Mouse (Mus musculus): Measurements from ENCODE around the gene Clrn3.
"Not testable (repeated sequence)": the region's sequence is repeated elsewhere in the genome, so short reads cannot be mapped to it uniquely, and the experiment has no call there.

Gene Clrn3

DNA sequence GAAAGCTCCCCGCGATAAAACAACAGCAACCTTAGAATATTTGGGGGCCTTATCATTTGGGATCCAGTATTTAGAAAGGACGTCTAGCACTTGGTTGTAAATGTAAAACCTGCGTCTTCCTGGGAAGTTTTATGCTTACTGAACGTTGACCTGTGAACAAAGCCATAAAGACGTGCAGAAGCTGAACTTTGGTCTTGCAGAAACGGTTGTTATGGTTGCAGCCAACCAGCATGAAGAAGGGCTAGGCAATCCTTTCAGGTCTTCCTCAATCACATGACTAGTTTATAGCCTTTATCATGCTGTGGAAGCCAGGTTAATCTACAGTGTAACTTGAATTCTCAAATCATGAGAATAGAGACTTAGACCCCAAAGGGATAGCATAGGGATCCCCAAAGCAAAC, at the start of gene Clrn3:
TSS of gene Clrn3 (minus strand) at position 140 of the 400 bp plus-strand sequence.
- DNase-seq: no peak

DNA sequence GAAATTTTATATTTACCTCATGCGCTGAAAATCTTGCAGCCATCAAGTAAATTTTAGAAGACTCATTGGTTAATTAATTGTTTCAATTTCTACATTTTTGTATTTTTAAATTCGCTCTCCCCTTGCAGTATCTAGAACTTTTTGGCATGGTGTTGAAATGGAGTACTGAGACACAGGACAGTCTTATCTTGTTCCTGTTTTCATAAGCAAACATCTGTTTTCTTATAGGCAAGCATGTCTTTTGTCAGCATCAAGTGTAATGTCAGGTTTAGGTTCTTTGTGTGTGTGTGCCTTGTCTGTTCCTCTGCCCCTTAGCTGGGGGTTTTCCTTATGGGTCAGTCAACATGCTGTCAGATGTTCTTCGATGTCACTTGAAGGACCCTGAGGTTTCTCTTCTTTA, 47.9 kb upstream of the Clrn3 start:
- no peak for DNase-seq

DNA sequence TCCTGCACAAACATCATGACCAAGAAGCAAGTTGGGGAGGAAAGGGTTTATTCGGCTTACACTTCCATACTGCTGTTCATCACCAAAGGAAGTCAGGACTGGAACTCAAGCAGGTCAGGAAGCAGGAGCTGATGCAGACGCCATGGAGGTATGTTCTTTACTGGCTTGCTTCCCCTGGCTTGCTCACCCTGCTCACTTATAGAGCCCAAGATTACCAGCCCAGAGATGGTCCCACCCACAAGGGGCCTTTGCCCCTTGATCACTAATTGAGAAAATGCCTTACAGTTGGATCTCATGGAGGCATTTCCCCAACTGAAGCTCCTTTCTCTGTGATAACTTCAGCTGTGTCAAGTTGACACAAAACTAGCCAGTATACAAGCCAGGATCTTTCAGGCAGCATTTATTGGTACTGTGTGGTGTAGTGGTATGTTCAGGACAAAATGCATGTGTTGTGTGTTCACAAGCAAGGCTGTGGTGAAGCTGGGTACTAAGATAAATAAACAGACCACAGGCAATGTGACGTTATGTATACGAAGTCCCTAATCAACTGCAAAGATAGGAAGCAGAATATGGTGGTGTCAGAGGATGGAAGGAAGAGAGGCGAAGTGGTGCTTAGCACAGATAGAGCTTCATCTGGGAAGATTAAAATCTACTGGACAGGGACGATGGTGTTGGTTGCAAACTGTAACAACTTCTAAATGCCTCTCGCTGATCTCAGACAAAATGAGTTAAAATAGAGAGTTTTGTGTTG, 47.0 kb upstream of the Clrn3 start:
- DNase-seq: not testable (repeated sequence)

DNA sequence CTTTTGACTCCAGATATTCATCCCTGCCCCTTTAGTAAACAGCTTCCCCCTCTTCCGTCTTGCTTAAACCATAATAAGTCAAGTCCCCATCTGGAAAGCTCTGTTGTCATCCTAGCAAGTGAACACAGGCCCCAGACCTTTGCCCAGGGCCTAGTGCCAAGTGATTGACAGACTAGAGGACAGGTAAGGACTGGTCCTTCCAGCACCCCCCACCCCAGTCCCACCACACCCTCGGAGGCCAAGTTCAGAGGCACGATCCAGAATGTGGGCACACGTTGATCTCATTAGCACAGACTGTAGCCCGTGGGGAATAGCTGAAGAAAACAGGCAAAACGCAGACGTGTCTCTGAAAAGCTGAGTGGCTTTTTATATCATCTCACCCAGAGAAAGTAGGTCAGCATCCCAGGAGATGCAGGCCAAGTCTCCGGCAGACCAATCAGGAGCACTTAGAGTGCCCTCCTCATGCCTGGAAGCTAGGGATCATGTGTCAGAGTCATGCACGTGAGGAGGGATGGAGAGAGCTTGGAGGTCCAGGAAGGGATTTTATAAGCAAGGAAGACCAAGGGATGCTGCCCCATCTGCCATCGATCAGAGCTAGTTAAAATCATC, 43.6 kb upstream of the Clrn3 start:
- no peak for DNase-seq

DNA sequence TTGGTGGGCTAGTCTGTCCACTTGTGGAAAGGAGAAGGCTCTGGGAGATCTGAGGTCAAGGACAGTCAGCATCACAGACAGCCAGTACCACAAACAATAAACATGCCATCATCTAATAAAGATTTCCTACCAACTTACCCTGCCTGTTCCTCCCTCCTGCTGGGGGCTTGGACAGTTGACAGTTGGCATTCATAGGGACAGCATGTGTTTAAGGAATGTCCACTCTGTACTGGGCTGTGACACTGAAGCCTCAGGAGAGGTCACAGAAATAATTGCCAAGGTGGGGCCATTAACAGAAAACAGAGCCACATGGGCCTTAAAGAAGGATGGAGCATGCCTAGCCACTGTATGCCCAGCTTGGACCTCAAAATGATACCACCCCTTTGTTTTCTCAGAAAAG, 42.9 kb upstream of the Clrn3 start:
- no peak for DNase-seq

DNA sequence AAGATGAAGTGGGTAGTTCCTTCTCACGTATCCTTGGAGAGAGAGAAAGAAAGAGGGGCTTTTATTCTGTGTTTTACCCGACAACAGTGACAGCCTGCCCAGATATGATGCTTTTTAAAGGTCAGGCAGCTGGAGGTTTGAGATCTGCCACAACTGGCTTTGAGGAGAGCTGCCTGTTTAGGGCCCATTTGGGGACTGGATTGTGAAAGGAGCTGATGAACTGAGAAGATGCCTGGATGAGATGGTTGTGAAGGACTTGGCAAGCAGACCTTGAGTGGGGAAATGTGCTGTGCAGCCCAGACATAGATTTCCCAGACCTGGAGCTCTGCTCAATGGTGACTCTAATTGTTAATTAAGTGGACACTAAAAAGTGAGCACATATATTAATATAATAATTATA, 40.1 kb upstream of the Clrn3 start:
- no peak for DNase-seq

DNA sequence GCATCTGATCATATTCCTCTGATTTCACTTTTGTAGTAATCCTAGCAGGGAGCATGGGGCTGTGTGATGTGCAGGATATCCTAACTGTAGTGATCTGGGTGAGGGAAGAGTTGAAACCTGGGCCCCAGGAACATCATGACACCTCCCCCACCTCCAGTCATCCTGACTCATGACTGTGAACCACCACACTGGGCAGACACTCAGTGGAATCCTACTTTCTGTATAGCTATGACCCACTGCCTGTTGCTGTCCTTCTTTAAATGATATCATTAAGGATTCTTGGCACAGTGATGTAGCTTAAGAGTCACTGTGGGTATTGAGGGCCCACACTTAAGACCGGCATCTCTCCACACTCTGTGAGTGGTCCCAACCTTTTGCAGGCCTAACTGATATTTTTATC, 39.1 kb upstream of the Clrn3 start:
- DNase-seq: no peak

DNA sequence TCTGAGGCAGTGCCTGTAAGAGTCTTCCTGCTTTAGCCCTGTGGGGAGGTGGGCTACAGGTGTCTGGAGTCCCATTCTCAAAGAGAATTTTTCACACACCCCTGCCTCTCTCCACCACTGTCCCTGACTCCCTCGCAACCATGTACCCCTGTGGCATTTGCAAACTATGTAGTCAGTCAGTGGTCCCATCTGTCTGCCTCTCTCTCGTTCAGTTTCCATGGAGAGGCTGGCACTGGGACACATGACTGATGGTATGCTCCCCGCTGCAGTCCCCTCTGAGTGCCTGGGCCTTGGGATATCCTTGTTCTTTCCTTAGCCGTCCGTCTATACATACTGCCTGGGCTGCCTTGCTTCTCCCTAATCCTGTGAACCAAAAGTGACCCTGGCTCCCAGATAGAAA, 37.6 kb upstream of the Clrn3 start:
- DNase-seq: no peak

DNA sequence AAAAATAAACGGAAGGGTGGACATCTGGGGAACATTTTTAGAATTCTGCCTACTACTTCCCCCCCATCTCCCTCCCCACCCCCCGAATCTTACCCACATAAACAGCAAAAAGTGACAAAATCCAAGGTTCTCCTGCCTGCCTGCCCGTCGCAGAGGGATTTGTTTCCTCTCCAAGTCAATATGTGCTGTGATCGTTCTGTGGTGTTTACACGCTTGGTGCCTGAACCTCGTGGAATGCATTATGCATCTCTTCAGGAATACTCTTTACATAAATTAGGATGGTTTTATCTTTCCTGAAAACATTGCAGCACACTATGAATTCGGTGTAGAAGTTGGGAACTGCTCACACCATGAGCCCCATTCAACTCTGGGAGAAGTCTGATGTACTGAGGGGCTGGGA, 35.6 kb upstream of the Clrn3 start:
- DNase-seq: no peak

DNA sequence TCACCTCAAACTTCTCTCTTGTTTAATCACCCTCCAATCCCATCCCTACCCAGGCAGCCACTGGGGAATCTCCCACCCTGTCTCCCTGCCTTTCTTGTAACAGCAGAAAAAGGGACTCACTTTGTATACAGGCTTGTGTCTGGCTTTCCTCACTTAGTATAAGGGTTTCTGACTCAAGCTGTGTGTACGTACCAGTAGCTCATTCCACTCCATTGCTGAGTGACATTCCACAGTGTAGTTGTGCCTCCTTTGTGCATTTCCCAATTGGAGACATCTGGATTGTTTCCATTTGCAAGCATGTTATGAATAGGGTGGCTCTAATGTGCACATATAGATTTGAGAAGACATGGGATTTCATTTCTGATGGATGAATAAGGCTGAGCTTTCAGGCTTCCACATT, 31.8 kb upstream of the Clrn3 start:
- DNase-seq: no peak

DNA sequence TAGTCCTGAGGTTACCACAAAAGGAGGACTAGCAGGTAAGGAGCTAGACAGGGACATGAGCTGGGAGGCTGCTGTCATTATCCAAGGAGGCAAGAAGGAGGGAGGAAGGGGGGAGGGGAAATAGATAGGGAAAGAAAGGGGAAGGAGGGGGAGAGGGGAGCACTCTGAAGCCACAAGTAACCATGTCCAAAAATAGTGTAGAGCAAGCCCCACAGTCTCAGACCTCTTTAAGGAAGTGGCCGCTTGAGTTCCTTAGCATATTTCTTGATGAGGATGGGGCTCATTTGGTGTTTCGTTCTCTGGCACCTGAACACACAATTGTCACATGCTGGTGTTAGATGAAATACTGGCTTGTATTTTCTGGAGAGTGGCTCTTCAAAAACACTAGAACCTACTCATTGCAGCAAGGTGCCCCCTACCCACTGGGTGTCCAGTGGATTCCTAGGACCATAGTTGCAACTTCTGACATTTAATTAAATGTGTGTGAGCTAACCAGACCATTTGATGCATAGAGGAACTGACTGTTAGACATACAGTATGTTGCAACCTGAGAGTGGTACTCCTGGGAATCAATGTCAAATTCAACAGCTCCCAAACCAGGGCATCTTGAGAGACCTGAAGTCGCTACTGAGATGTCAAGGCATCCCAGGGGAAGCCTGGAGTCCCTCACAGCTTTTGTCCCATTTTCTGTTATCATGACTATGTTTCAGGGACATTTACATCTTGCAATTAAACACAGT, 28.4 kb upstream of the Clrn3 start:
- no peak for DNase-seq

DNA sequence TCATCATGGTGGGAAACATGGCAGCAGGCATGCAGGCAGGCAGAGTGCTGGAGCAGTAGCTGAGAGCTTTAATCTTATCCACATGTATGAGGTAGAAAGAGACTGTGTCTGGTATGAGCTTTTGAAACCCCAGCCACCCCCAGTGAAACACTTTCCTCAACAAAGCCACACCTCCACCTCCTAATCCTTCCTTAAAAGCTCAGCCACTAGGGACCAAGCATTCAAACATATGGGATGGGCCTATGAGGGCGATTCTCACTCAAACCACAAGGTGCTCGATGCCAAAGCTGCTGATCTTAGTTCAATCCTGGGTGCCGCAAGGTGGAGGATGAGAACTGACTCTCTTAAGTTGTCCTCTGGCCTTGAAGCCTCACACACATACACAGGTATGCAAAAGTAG, 25.1 kb upstream of the Clrn3 start:
- no peak for DNase-seq

DNA sequence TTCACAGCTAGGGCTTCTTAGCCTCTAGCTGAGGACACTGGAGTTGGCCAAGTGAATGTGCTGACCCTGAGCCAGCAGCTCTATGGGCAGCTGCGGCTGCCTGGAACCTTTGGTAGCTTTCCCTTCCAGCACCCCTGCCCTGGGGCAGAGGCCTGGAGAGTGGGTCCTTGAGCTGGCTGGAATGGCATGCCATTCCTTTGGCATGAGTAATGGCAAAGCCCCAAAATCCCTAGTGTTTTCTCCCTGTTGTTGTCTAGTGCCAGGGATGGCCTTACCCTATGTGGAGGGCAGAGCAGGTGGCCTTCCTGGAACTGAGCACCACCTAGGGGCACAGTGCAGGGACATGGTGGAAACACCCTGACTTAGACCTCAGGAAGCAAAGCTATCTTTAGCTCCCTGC, 23.1 kb upstream of the Clrn3 start:
- DNase-seq: no peak

DNA sequence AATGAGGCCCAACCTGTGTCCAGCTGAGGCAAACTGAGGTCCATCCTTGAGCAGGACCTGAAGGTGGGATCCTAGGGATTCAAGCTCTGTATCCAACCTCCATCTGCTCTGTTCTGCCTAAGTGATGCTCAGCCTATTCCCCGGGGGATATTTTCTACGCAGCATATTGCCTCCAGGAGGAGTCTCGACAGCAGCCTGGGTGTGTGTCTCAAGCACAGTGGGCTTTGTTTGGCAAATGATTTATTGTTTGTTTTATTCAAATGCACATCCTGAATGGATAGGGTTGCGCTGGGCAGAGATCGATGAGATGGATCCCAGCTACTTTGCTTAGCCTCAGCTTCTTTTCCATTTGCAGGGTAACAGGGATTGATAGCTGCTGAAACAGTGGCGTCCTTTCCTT, 20.0 kb upstream of the Clrn3 start:
- DNase-seq: no peak

DNA sequence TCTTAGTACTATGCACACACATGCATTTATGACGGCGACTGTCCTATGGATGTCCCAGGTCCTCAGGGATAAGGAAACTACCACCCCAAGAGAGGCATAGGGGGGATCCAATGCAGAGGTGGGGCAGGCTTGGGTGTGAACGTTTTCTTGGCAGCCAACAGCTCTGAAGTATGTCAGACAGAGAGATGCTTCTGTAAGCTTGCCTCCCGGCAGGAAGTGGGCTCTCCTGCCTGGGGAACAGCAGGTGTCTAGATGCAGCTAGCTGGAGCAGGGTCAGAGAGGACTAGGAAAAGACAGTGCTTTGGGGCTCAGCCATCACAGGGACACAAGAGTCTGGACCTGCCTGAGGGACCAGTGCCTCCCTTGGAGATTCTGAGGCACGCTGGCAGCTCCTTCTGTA, 18.1 kb upstream of the Clrn3 start:
- DNase-seq: no peak

DNA sequence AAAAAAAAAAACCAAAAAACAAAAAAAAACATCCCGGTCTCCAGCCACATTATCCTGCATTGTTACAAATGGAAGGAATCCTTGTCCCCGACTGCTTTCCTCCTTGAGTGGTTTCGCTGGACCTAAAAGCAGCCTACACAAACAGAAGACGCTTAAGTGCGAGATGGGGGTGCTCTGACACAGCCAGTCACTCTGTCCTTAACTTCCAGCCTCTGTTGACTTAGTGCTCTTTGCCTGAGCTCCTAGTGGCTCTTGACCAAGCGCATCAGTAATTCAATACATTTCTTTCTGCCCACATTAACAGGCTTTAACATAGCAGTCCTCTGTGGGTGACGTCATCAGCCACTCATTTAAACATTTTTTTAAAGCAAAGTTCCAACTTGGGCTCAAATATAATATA, 17.5 kb upstream of the Clrn3 start:
- DNase-seq: no peak

DNA sequence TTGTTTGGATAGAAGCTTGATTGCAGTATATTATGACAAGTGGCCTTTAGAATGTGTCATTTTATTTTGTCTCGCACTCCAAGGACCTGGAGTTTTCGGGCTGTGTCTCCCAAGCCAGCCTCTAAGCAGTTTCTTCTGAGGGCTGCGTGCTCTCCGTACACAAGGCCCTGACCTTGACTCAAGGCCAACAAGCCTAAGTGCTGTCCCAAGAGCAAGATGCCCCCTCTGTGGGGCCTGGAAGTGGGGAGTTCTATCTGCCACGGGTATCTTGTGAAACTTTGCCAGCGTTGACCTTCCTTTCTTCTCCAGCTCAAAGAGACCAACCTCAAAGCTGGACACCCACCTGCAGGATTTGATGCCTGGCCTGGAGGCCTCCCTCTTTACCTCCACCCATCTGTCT, 15.9 kb upstream of the Clrn3 start:
- no peak for DNase-seq

DNA sequence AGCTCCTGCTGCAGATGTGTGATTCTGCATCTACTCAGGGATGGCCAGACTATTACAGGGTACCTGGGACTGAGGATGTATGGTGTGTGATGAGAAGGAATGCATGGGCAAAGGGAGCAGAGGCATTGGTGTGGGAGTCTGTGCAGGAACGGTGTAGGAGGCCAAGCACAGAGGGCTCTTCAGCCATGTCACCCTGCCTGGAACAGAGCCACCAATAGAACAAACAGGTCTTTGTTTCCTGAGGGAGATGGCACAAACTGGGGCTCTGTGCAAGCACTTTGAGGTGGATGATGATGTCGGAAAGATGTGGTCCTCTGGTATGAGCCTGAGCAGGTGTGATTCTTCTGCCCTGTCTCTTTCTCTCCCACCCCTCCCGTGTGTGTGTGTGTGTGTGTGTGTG, 14.6 kb upstream of the Clrn3 start:
- no peak for DNase-seq

DNA sequence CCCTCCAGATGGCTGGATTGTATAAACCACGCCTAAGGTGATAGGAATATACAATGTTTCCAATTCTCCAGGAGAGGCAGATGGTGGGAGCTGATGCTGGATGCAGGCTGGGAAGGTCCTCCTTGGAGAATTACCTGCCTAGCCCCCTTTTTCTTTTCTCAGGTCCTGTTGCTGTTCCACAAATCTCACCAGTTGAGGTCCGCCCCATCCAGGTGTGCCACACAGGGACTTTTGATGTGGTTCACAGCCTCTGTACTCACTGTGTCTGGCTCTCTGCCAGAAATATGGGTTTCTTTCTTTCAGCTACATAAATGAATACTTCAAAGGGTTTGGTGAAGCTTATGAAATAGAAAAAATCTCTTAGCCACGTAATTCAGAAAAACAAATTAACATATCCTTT, 13.8 kb upstream of the Clrn3 start:
- DNase-seq: no peak

DNA sequence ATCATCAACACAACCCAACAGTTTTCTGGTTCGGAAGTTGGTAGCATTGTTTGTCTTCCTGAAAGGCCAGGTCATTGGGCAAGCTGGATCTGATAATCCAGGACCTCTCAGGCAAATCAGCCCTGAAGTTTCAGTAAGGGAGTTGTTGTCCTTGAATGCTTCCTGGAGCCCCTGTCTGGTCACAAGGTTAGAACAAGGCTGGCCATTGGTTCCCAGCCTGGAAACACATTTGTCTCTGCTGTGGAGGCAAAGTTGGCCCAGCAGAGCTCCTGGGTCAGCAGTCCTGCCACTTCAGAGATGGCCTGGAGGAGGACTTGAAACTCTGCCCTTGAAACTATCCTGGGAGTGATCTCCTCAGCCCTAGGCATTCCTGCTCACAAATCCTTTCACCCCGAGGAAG, 11.0 kb upstream of the Clrn3 start:
- no peak for DNase-seq

DNA sequence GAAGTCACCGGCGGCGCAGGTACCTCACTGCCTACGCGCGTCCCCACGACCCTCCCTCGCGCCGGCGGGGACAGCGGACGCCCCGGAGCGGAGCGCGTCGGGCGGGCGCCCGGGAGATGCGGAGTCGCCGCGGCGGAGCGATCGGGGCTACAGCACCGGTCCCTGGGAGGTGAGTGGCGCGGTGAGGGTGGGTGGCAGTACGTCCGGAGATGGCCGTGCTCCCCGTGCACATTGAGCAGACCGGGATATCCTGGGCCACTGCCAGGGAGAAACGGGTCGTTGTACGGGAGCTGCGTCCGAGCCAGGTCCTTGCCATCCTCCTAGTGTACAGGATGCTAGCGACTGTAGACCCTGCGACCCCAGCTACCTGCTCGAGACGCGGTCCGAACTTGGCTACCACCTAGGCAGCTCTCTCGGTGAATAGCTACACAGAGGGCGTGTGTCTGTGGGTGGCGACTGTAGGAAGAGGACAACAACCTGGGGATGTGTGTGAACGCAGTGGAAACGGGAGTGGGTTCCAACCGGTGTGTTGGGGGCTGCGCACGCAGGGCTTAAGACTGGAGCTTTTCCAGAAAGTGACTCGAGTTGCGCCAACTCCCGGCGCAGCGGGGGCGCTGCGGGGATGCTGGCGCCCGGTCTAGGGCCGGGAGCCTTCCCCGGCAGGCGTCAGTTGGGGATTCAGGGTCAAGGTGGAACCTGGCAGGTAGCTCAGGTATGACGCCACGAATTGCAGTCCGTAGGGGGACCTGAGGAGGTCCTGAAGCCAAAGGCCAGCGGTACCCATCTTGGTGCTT, 9.7 kb upstream of the Clrn3 start:
- no peak for DNase-seq

DNA sequence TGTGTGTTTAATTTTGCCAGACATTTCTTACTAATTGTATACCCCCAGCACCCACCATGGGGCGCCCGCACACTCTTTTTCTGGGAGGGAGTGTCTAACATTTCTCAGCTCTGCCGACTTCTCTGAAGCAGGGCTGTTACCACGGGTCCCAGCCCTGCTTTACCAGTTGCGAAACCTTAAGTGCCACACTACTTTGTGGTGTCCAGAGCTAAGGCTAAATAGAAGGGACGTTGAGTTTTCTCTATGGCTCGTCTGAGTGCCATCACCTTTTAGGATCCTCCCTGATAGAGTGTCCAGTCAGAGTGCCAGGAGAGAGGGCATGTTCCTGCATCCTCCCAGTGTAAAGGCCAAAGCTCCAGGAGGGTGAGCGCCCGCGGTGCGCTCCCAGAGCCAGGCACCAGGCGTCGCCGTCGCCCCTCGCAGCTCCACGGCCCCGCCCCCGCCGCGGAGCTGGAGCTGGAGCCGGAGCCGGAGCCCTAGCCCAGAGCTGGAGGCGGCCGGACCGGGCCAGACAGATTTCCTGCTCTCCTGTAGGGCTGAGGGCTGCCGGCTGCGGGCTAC, 9.0 kb upstream of the Clrn3 start, which contains the start of gene Ptpre:
TSS of gene Ptpre (plus strand) at position 141 of the 561 bp plus-strand sequence.
- DNase-seq: peak; percentile 50 to 76

DNA sequence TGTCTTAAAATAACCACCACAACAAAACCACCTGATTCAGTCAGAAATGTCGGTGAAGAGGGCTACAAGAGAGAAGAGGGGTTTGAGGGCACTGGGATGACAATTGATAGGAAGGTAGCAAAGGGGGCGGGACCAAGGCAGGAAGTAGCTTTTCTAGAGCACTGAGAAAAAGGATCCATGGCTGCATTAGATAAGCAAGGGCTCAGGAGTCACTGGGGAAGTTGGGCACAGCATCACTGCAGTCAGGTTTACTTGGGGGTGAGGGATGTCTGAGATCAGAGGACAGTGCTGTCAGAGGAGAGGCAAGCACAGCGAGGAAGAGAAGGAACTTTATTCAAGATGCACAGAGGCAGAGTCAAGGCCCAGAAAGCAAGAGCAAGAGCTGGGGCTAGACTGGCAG, 7.5 kb upstream of the Clrn3 start:
- DNase-seq: no peak

Data from spleen, adult 18-20 months (tissue).